Mouse (Mus musculus) cortical plate, adult 2 months (tissue): ENCODE data around the gene C7. TPM values are rescaled to one million over a fixed set of nuclear protein-coding genes. Genes with fewer than 3 reads are reported as not detected.

ENCODE experiments used
- H3K27ac ChIP-seq: fragments of 200-500 bp; 2 replicates; pipeline ENCODE4 v1.5.1; 2012; ENCODE audit warnings: low read length, control low read depth, inconsistent platforms; ENCODE audit not compliant: insufficient read depth
- H3K4me1 ChIP-seq: fragments of 200-500 bp; 2 replicates; pipeline ENCODE4 v1.6.1; 2011; ENCODE audit warnings: low read length; ENCODE audit not compliant: control insufficient read depth, insufficient read depth
- H3K4me3 ChIP-seq: fragments of 200-500 bp; 2 replicates; pipeline ENCODE4 v1.5.1; 2011; ENCODE audit warnings: mild to moderate bottlenecking, low read length, control low read depth; ENCODE audit not compliant: insufficient read depth
- CTCF ChIP-seq: fragments of 200-500 bp; IDR thresholded peaks from 2 replicates; pipeline ENCODE4 v1.5.1; 2011; ENCODE audit warnings: mild to moderate bottlenecking, control low read depth, low read length; ENCODE audit not compliant: insufficient read depth; ENCODE audit errors: extremely low read depth
- POLR2A ChIP-seq: fragments of 200-500 bp; IDR thresholded peaks from 2 replicates; pipeline ENCODE4 v1.6.1; 2011; ENCODE audit warnings: mild to moderate bottlenecking, low read length, control low read depth; ENCODE audit not compliant: insufficient read depth; ENCODE audit errors: extremely low read depth
- polyA plus RNA-seq: library from polyadenylated mRNA; depleted of rRNA; stranded (reverse); fragments of >200 nt; gene quantifications from 2 replicates; pipeline ENCODE4 v1.2.3, GENCODE M21; 2012; rRNA removed

The C7 gene
- polyA plus RNA-seq, result 1.3 and 1.5 TPM in 2 replicates

DNA sequence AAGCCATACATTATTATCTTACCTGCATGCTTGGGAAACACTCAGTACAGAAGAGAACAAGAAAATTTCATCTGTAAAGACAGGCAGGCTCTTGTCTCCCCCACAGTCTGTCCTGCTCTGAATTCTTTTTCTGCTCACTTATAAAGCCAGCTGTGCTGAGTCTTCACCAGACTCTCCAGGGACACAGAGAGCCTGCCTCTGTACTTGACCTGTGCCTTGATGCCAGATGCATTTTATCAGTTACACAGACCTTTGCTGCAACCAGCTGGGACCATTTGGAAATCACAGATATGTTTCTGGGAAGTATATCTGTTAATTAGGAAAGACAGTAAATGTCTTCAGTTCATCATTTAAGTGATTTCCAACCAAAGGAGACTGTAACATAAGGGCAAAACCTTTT is at the start of gene C7:
TSS of gene C7 (minus strand) at position 106 of the 400 bp plus-strand sequence.
- Histone ChIP-seq H3K27ac (no peak within 1 kb of the TSS), H3K4me3 (no peak within 1 kb of the TSS), H3K4me1 (no peaks in the 10 kb centered on the region)
- no peak for TF ChIP-seq CTCF
- TF ChIP-seq POLR2A, result no peak

DNA sequence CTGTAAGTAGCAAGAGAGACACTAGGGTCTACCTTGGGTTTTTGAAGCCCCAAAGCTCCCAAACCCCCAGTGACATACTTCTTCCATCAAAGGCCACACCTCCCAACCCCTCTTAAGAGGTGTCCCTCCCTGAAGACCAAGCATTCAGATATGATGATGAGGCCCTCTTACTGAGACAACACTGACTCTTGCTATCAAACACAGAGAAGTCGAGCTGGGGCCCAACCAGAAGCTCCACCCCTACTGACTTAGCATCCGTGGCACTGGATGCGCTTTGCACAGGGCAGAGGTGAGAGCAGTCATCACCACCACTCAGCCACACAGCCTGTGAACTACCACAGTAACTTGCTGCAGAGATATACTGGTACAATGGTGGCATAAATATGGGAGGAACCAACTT is 49.1 kb upstream of the C7 start:
- no peak for TF ChIP-seq CTCF
- TF ChIP-seq POLR2A, result no peak
- H3K4me1 ChIP-seq, result peaks cover 2% of the 10 kb centered on the region
- H3K27ac ChIP-seq, result no peak overlapping the region
- no peak overlapping the region for H3K4me3 ChIP-seq

GRCm38 (mm10) chr15:5108655-5109040 is 45.1 kb upstream of the C7 start:
- TF ChIP-seq CTCF, result no peak
- TF ChIP-seq POLR2A, result no peak
- Histone ChIP-seq H3K4me3 (no peak overlapping the region), H3K4me1 (no peaks in the 10 kb centered on the region), H3K27ac (peak overlapping the region; percentile 51; the same call in 1 of the 2 replicates)

DNA sequence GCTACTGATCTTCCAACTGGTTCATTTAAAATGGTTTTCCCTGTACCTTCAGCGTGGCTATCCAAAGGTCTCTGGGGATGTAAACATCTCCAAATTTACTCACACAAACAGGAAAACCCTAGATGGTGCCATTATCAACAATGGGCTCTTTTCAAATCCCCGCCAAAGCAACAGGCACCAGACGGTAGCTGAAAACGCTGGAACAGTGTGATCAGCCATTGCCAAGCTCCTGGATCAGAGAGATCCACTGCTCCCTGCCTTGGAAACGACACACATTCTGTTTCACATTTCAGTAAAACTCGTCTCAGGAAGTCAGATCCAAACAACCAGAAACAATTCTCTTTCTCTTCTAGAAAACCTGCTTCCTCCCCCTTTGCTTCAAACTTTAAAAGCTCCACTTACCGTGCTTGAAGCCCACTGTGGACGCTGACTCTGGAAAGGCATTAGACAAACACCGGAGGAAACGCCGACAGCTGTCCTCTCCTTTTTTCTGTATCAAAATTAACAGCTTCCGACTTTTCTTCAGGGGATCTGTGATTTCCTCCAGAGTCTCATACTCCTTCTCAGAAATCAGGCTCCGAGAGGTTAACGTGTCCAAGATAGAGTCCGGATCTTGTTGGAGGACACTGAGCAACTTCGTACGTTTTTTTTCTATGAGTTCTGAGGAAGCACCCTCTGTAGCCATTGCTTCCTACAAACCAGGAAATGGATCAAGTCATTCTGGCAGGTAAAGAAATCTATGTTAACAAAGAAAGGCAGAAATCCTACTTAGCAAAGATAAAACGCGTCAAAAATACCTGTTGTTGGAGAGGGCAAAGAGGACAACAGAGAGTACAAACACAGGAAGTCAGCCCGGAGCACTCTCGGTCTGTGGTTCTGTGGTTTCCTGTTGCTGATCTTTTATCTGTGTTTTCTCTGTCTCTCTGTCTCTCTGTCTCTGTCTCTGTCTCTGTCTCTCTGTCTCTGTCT is 44.4 kb upstream of the C7 start, which contains the start of gene Card6:
TSS of gene Card6 (minus strand) at position 854 of the 969 bp plus-strand sequence.
- Histone ChIP-seq H3K4me3 (peak within 1 kb of the TSS; percentile 33; the same call in 1 of the 2 replicates), H3K27ac (peak within 1 kb of the TSS; percentile 51; the same call in 1 of the 2 replicates), H3K4me1 (no peaks in the 10 kb centered on the region)
- no peak for TF ChIP-seq CTCF
- no peak for TF ChIP-seq POLR2A

GRCm38 (mm10) chr15:5106293-5106692 is 42.8 kb upstream of the C7 start:
- no peak for TF ChIP-seq CTCF
- TF ChIP-seq POLR2A, result no peak
- H3K4me1 ChIP-seq, result no peaks in the 10 kb centered on the region
- no peak overlapping the region for H3K27ac ChIP-seq
- no peak overlapping the region for H3K4me3 ChIP-seq

DNA sequence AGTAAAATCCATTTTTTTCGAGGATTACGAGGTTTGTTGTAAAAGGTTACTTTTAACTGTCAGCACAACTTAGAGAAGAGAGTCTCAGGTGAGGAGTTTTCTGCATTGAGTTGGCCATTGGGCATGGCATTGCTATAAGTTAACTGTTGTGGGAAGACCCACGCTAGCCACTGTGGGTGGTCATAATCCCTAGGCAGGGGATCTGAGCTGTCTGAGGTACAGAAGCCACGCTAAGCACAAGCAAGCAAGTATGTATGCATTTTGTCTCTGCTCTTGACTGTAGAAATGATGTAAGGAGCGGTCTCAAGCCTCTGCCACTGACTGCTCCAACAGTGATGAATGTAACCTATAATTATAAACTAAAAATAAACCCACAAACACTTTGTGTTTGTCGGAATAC is 42.4 kb upstream of the C7 start:
- Histone ChIP-seq H3K4me1 (no peaks in the 10 kb centered on the region), H3K27ac (no peak overlapping the region), H3K4me3 (no peak overlapping the region)
- no peak for TF ChIP-seq CTCF

DNA sequence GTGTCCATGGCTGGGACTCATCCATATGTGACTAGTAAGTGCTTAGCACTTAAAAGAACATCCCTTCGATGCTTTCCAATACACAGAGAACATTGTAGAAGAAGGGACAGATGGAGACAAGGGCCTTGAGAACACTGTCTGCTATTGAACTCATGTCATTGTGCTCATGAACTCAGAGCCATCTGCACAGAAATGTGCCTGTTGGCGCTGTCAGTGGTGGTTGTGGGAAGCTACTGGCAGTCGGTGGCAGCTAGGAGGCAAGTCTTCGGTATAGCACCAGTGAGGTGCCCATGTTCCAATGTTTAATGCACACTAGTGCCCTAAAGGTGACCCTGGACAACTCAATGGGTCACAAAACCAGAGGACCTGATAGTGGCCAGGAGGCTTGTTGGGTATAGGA is 38.8 kb upstream of the C7 start:
- TF ChIP-seq POLR2A (no peak), CTCF (no peak)
- H3K27ac ChIP-seq, result no peak overlapping the region

GRCm38 (mm10) chr15:5097376-5097775 is 33.8 kb upstream of the C7 start:
- H3K4me3 ChIP-seq, result no peak overlapping the region
- H3K27ac ChIP-seq, result no peak overlapping the region
- TF ChIP-seq CTCF, result no peak
- TF ChIP-seq POLR2A, result no peak
- no peaks in the 10 kb centered on the region for H3K4me1 ChIP-seq

More for the DNA sequence above, 38.8 kb upstream of the C7 start:
- H3K4me3 ChIP-seq, result no peak overlapping the region
- no peaks in the 10 kb centered on the region for H3K4me1 ChIP-seq

DNA sequence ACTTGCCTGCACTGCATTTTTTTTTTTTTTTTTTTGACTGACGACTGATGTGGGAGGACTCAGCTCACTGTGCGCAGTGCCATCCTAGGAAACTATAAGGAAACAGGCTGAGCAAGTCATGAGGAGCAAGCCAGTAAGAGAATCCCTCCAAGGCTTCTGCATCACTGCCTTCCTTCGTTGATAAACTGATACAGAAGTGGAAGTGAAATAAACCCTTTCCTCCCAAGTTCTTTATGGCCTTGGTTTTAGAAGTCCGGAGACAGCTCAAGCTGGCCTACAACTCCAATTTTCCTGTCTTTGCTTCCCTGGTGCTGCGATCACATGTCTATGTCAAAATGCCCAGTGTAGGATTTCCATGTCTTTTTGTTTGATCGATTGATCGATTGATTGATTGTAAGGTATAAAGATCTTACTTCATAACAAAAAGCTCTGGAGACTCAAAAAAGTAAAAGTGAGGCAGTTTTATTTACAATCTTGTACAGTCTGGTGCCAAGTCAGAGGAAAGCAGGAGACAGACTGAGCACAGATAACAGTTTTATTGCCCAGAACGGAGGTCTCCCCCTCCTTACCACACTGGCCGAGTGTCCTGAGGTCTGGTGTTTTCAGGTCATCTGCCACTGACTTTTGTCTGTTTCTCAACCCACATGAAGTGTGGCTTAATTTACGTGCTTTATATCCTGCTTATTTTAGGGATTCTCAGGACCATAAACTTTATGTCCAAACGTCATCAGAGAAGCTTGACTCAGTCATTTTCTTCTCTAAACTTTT is 32.2 kb upstream of the C7 start:
- TF ChIP-seq POLR2A (no peak), CTCF (no peak)
- no peak overlapping the region for H3K4me3 ChIP-seq
- H3K4me1 ChIP-seq, result no peaks in the 10 kb centered on the region
- H3K27ac ChIP-seq, result no peak overlapping the region

GRCm38 (mm10) chr15:5090131-5090530 is 26.6 kb upstream of the C7 start:
- no peak overlapping the region for H3K27ac ChIP-seq
- H3K4me1 ChIP-seq, result no peaks in the 10 kb centered on the region
- H3K4me3 ChIP-seq, result no peak overlapping the region
- TF ChIP-seq POLR2A, result no peak
- no peak for TF ChIP-seq CTCF
